Mouse (Mus musculus): ENCODE measurements around the gene Rasa3. TPM values are rescaled to one million over a fixed set of nuclear protein-coding genes. Genes with fewer than 3 reads are reported as not detected.

The Rasa3 gene
- total RNA-seq, 2 experiments from 2014 or later = 32.5 to 39.5 TPM

- peak; percentile 66 for DNase-seq
Measured at GRCm38 (mm10) chr8:13548831-13549230, 128.6 kb downstream of the Rasa3 start.

- peak; percentile 73 for DNase-seq
Measured at GRCm38 (mm10) chr8:13548235-13548634, 129.2 kb downstream of the Rasa3 start.

GRCm38 (mm10) chr8:13546421-13546820 lies 131.0 kb downstream of the Rasa3 start:
- DNase-seq = peak; percentile 14

DNA sequence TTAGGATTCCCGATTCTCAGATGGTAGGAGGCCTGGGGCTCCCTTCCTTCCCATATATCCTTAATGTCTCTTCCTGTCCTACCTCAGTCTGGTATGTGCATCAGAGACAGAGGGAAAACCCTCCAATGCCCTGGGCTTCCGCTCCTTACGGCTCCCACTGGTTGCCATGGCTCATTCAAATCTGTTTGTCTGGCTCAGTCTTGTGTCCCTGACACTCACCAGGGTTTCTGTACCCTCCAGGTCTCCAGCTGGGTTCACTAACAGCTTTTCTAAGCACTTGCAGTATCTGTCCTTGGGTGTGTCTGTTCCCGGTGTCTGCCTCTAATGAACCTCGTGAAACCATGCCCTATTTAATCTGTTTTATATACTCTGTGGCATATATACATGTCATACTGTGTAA lies 135.9 kb downstream of the Rasa3 start:
- DNase-seq = no peak

DNA sequence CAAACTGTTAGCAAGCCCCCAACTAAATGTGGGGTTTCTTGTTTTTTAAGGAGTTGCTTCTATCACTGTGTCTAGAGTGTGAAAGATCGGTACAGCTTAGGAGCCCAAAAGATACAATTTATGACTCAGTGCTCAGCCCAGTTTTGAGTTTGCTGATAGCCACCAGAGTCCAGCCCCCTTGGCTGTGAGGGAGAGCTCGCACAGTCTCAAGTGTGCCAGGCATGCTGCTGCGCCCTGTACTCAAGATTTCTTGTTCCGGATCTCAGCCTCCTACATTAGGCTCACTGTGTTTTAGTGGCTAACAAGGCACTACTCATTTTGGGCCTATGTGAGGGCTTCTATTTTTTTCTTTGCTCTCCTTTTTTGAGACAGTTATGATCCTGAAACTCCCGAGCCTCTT lies 137.3 kb downstream of the Rasa3 start:
- no peak for DNase-seq

DNA sequence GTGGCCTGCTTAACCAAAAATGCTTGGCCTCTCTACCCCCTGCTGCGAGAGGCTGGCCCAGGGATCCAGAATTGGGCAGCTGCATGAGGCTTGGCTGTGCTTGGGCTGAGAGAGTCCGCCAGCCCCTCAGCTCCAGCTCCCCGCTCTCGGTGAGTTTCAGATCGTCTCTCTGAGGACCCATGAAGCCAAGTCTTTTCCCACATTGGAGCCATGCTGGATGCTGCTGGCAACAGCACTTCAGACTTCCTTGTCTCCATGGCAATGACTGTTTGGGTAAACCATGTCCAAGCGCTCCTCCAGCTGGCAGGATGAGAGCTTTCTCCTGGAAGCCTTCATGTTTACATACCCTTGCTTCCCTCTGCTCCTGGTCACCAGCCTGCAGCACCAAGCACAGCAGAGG lies 138.6 kb downstream of the Rasa3 start:
- peak; percentile 24 for DNase-seq

DNA sequence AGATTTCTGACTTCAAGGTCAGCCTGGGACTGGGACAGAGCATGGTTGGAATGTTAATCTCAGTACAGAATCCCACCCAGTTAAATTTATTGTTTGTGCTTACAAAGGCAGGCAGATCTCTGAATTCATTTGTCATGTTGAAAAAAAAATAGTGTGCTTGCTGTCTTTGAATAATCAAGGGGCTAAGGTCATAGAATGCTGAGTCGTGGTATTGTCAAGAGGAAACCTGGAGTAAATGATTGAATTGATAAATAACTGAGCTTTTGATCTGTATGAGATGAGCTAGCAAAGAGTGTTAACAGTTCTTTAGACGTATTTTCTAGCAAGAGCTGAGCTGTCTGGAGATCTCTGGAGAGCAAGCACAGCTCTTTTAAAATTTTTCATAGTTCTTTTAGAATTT lies 140.3 kb downstream of the Rasa3 start:
- no peak for DNase-seq

GRCm38 (mm10) chr8:13533123-13533522 lies 144.3 kb downstream of the Rasa3 start:
- no peak for DNase-seq

- no peak for DNase-seq
Measured at GRCm38 (mm10) chr8:13531602-13532171, 145.7 kb downstream of the Rasa3 start.

DNA sequence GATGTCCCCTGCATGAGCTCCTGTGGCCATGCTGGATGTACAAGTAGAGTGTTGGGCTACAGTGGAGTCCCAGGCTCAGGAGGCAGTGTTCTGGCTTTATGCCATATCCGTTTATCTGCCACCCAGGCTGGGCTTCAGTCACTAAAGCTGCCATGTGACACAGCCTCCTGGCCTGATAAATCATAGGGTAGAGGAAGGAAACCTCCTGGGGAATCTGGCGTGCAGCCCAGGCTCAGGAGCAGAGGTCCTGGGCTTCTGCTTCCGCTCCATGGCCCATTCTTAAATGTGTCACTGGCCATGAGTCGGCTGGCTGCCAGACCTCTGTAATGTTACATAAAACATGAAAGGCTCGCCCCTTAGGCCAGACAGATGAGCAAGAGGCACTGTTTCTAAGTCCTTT lies 146.5 kb downstream of the Rasa3 start:
- DNase-seq = peak; percentile 92

GRCm38 (mm10) chr8:13530401-13530800 lies 147.0 kb downstream of the Rasa3 start:
- no peak for DNase-seq

DNA sequence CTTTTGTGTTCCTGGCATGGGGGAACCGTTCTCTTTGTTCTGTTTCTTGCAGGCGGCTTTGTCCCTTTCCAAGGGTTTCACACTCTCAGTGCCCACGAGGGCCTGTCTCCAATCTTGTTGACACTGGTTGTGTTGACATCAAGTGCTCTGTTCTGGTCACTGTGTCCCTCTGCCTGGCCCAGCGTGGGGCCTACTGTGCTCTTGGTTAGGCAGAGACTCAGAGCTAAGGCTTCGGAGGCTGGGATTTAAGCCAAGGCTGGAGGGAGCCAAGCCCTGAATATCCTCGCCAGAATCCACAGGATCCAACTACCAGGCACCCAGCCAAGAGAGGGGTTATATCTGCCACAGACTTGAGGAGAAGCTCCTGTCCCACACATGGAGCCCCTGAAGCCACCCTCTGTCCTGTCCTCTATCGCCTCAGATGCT lies 147.5 kb downstream of the Rasa3 start:
- peak; percentile 82 for DNase-seq

DNA sequence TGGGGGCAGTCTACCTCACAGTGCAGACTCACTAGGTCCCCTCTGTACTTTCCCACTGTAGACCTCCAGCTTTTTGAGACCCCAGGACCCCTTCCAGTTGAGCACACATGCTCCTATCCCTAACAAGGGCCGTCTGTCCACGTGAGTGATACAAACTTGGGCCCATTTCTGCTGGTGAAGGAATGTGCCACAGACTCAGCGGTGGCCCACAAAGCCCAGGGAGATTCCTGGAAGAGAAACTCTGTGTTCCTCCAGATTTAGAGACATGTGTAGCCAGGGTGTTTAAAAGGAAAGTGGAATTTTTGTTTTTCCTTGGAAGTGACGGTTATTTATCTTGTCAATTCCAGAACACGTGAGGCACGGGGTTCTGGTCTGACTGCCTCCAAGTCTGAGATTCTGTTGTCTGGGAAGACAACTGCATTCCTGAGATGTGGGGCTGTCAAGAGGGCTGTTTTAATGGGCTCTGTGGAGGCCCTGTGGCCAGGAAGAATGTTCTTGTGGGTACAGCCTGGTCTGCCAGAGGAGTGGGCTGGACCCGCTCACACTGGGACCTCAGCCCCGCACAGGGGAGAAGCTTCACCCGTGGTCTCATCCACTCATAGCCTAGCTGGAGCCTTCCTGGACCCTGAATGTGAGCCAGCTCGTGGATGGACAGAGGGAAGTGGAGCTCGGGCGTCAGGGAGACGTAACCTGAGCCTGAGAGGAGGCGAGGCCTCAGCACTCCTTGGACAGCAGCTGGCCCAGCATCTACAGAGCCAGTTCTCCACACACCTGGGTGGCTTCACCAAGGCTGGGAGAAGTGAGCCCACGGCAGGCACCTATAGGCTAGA lies 148.2 kb downstream of the Rasa3 start:
- no peak for DNase-seq

GRCm38 (mm10) chr8:13521392-13521791 lies 156.0 kb downstream of the Rasa3 start:
- peak; percentile 49 for DNase-seq

DNA sequence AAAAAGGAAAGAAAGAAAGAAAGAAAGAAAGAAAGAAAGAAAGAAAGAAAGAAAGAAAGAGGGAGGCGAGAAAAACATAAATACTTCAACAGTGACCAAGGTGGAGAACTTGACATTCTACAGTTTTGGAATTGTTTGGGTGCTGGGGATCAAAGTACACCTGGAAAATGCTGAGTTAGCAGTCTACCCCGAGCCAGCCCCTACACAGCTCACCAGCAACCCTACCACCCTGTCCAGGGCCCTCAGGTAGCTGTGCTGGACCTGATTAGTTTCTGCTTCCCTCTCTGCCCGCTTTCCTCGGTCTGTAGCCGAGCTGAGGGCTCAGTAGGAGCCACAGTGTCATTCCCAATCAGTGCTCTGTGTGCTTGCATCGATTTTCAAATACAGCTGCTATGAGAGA lies 157.1 kb downstream of the Rasa3 start:
- DNase-seq = no peak

DNA sequence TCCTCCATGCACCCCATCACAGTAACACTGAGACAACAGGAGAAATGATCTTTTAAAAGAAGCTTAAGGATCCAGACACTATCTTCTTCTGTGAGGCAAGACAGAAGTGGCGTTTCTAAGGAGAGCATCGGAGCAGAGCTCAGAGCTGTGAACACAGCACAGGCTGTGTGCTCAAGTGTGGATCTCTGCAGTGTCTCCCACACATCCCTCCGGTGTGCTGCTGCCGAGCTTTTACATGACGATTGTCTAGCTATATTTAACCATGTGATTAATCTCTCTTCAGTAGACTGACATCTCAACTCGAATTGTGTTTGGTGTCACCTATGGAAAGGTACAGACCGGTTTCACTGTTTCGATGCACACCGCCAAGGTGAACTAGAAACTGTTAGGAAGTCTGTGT lies 157.9 kb downstream of the Rasa3 start:
- no peak for DNase-seq

DNA sequence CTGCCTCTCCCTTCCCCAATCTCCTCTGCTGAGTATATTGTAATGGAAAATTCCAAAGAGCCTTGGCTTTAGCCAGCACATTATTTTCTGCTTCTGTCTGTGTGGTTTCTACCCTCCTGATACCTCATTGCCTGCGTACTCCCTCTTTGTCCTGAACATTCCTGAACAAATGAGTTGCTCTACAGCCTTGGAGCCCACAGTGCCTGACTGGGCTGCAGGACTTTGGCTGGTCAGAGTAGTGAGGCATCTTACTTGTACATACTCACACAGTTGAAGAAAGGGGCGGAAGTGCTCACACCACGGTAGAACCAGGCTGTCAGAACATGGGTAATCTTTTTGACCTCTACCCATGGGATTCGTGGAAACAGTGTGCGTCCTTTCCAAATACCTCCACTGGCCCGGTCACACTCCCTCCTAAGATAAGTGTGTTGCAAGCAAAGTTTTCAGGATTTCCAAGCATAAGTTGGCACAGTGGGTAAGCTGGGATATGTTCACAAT lies 160.1 kb downstream of the Rasa3 start:
- DNase-seq = peak; percentile 25

Other genes starting within 250 kb of the Rasa3 start
- 1 to 10 TPM; 3.4 to 5.3 TPM for gene Tmem255b, start 242.4 kb downstream of the Rasa3 start, total RNA-seq (2021)
- 10 to 100 TPM; 98.1 to 99.0 TPM for gene Gas6, start 183.1 kb downstream of the Rasa3 start, total RNA-seq (2021)
- not detected for gene 1700029H14Rik, start 115.1 kb downstream of the Rasa3 start, total RNA-seq (2021)
- gene Cfap97d2, start 28.3 kb upstream of the Rasa3 start, total RNA-seq (2021) = under 1 TPM in 1 of 2 experiments, not detected in 1; 0.30 TPM
- gene Cdc16, start 80.1 kb upstream of the Rasa3 start, total RNA-seq (2021) = 10 to 100 TPM; 55.0 to 58.2 TPM
- gene Upf3a, start 108.0 kb upstream of the Rasa3 start, total RNA-seq (2021) = 10 to 100 TPM; 27.2 to 30.0 TPM
- not detected for gene AF366264, start 160.8 kb upstream of the Rasa3 start, total RNA-seq (2021)
- 10 to 100 TPM; 20.6 to 21.2 TPM for gene Champ1, start 192.0 kb upstream of the Rasa3 start, total RNA-seq (2021)
- gene Coprs, start 212.7 kb upstream of the Rasa3 start, total RNA-seq (2021) = 10 to 100 TPM; 11.1 to 13.4 TPM